Mouse (Mus musculus) embryonic fibroblast, embryonic 13.5 days (primary cell): ENCODE measurements at regions not wholly inside any gene's neighbourhood (a gene's known extent, or its start where the extent isn't known, plus 50 kb on each side); places are given as distances from the start of the nearest gene placed in this dataset.

Experiments used
- CTCF ChIP-seq: IDR thresholded peaks from 2 replicates; pipeline ENCODE4 v1.5.1; 2011; ENCODE audit warnings: mild to moderate bottlenecking, control low read depth, low read length, moderate library complexity, borderline replicate concordance; ENCODE audit not compliant: insufficient read depth
- POLR2A ChIP-seq: IDR thresholded peaks from 2 replicates; pipeline ENCODE4 v1.6.1; 2011; ENCODE audit warnings: low read depth, mild to moderate bottlenecking, control low read depth, low read length, moderate library complexity

- TF ChIP-seq CTCF (no peak), POLR2A (no peak)
These were observed 245.9 kb downstream of the Ttc32 start for GRCm38 (mm10) chr12:9275697-9276096.
